Mouse (Mus musculus) cerebellum, adult 2 months (tissue): ENCODE data around the gene Tnfsf10.

ENCODE experiments used
- CTCF ChIP-seq: fragments of 200-500 bp; IDR thresholded peaks from 2 replicates; pipeline ENCODE4 v1.5.1; 2011; ENCODE audit warnings: low read depth, mild to moderate bottlenecking, control low read depth, low read length, moderate library complexity, borderline replicate concordance; ENCODE audit not compliant: insufficient read depth
- POLR2A ChIP-seq: fragments of 200-500 bp; IDR thresholded peaks from 2 replicates; pipeline ENCODE4 v1.6.1; 2011; ENCODE audit warnings: low read length, control low read depth, borderline replicate concordance; ENCODE audit not compliant: insufficient read depth

- no peak for TF ChIP-seq CTCF
- no peak for TF ChIP-seq POLR2A
Observed at GRCm38 (mm10) chr3:27338887-27339286, 22.1 kb downstream of the Tnfsf10 start.
